Mouse (Mus musculus): ENCODE results near the gene B4galt5. TPM values are rescaled to one million over a fixed set of nuclear protein-coding genes. Genes with fewer than 3 reads are reported as not detected.
A peak's percentile ranks its signal among the peaks of the same experiment; 100 is the strongest.

Gene B4galt5
- polyA plus RNA-seq, 1 experiment from 2014 or later = 8.1 TPM

- H3K9me3 ChIP-seq (replicated peaks; ENCODE audit: control insufficient read depth, low read length) = peaks cover 5% of the 10 kb centered on the region; the same call in 1 of the 2 replicates
- H3K4me1 ChIP-seq (ENCODE audit: control insufficient read depth, insufficient read depth, low read length) = peaks cover 4% of the 10 kb centered on the region; the same call in 1 of the 2 replicates
- H3K27ac ChIP-seq (ENCODE audit: low read length) = peak overlapping the region; percentile 23; the same call in 1 of the 2 replicates
- H3K27me3 ChIP-seq (ENCODE audit: control insufficient read depth, insufficient read depth, low read length) = no peaks in the 10 kb centered on the region
- peak overlapping the region; percentile 44 for H3K4me2 ChIP-seq (ENCODE audit: low read depth, low read length)
- WGBS = 51% methylated on average over 20 of the region's 20 CpGs
- H3K4me3 ChIP-seq (ENCODE audit: low read length) = peak overlapping the region; percentile 16
- peak; percentile 29; the same call in 1 of the 2 replicates for ATAC-seq (replicated peaks; ENCODE audit: extremely low read depth, insufficient read depth, low FRiP score)
- H3K36me3 ChIP-seq (ENCODE audit: control insufficient read depth, insufficient read depth) = no peaks in the 10 kb centered on the region
- no peak overlapping the region for H3K9ac ChIP-seq (ENCODE audit: low read length)
Observed at GRCm38 (mm10) chr2:167367777-167368281, 18.8 kb upstream of the B4galt5 start.

DNA sequence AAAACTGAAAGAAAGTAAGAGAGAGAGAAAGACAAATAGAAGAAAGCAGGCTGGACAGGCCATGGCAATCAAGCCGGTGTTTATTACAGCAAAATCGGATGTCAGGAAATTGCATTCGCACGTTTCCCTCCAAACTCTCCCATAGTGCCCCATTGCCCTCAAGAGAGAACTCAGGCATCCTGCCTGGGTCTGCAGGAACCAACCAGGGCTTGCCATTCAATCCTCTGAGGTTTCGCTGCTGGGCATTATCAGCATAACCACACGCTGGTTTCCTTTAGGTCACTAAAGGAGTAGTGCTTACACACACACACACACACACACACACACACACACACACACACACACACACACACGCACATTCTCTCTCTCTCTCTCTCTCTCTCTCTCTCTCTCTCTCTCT lies 18.3 kb upstream of the B4galt5 start:
- H3K4me2 ChIP-seq (ENCODE audit: low read depth, low read length) = 0 out of 2 replicates have a peak overlapping the region, but pooled peaks have one; percentile 44
- H3K27ac ChIP-seq (ENCODE audit: low read length) = no peak overlapping the region
- no peak overlapping the region for H3K9ac ChIP-seq (ENCODE audit: low read length)
- no peak for ATAC-seq (replicated peaks; ENCODE audit: extremely low read depth, insufficient read depth, low FRiP score)
- peaks cover 5% of the 10 kb centered on the region; the same call in 1 of the 2 replicates for H3K9me3 ChIP-seq (replicated peaks; ENCODE audit: control insufficient read depth, low read length)
- no peak overlapping the region for H3K4me3 ChIP-seq (ENCODE audit: low read length)
- H3K4me1 ChIP-seq (ENCODE audit: control insufficient read depth, insufficient read depth, low read length) = 0 out of 2 replicates have a peak, but pooled peaks cover 2% of the 10 kb centered on the region
- no peaks in the 10 kb centered on the region for H3K36me3 ChIP-seq (ENCODE audit: control insufficient read depth, insufficient read depth)
- no peaks in the 10 kb centered on the region for H3K27me3 ChIP-seq (ENCODE audit: control insufficient read depth, insufficient read depth, low read length)
- 38% methylated on average over 7 of the region's 7 CpGs for WGBS

DNA sequence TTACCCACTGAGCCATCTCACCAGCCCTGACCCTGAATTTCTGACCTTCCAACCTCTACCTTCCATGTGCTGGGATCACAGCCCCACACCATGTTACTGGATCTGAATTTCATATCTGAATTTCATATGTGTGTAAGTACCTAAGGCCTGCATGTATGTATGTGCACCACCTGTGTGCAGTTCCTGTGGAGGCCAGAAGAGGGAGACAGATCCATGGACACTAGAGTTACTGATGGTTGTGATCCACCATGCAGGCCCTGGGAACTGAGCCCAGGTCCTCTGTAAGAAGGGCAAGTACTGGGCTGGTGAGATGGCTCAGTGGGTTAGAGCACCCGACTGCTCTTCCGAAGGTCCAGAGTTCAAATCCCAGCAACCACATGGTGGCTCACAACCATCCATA lies 16.1 kb upstream of the B4galt5 start:
- WGBS = 97% methylated on average over 2 of the region's 2 CpGs
- H3K4me3 ChIP-seq (ENCODE audit: low read length) = no peak overlapping the region
- no peak overlapping the region for H3K9ac ChIP-seq (ENCODE audit: low read length)
- H3K4me2 ChIP-seq (ENCODE audit: low read depth, low read length) = no peak overlapping the region
- H3K27me3 ChIP-seq (ENCODE audit: control insufficient read depth, insufficient read depth, low read length) = no peaks in the 10 kb centered on the region
- no peak overlapping the region for H3K27ac ChIP-seq (ENCODE audit: low read length)
- no peak for ATAC-seq (replicated peaks; ENCODE audit: extremely low read depth, insufficient read depth, low FRiP score)
- 0 out of 2 replicates have a peak, but pooled peaks cover 2% of the 10 kb centered on the region for H3K4me1 ChIP-seq (ENCODE audit: control insufficient read depth, insufficient read depth, low read length)
- H3K9me3 ChIP-seq (replicated peaks; ENCODE audit: control insufficient read depth, low read length) = peaks cover 5% of the 10 kb centered on the region; the same call in 1 of the 2 replicates
- no peaks in the 10 kb centered on the region for H3K36me3 ChIP-seq (ENCODE audit: control insufficient read depth, insufficient read depth)

DNA sequence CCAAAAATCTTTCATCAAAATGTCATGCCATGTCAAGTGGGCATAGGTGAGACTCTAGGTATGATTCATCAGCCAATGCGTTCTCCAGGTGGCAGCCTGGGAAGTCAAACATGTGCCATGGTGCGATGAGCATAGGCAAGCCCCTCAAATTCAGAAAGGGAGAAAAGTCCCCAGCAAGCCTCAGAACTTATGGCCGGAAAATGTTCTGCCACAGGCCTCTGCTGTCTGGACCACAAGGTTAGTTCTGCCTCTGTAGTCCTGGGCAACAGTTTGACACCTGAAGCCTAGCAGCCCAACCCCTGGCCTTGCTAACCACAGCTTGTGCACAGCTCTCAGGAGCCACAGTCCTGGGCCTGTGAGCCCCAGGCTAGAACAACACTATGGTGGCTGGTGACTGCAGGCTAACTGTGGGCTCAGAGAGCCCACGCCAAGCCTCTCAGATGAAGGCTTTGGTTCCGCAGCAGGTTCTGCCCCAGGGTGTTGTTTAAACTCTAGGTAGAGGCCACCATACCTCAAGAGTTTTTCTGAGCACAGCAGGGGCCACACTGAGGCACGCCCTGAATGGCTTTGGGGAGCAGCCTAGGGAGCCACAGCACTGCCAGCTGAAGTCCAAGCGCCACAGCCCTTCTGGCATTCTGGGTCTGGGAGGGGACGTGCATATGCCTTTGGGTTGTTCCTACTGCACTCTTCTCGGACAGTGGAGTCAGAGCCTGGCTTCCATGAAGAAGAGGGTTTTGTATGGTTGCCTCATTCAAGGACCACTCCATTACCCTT lies 14.5 kb upstream of the B4galt5 start:
- Histone ChIP-seq H3K36me3 (ENCODE audit: control insufficient read depth, insufficient read depth) (no peaks in the 10 kb centered on the region), H3K27me3 (ENCODE audit: control insufficient read depth, insufficient read depth, low read length) (no peaks in the 10 kb centered on the region), H3K4me1 (ENCODE audit: control insufficient read depth, insufficient read depth, low read length) (peaks cover 3% of the 10 kb centered on the region; the same call in 1 of the 2 replicates), H3K4me2 (ENCODE audit: low read depth, low read length) (no peak overlapping the region), H3K4me3 (ENCODE audit: low read length) (no peak overlapping the region), H3K9ac (ENCODE audit: low read length) (no peak overlapping the region), H3K27ac (ENCODE audit: low read length) (no peak overlapping the region), H3K9me3 (replicated peaks; ENCODE audit: control insufficient read depth, low read length) (peaks cover 5% of the 10 kb centered on the region; the same call in 1 of the 2 replicates)
- no peak for ATAC-seq (replicated peaks; ENCODE audit: extremely low read depth, insufficient read depth, low FRiP score)
- WGBS = 74% methylated on average over 9 of the region's 9 CpGs

DNA sequence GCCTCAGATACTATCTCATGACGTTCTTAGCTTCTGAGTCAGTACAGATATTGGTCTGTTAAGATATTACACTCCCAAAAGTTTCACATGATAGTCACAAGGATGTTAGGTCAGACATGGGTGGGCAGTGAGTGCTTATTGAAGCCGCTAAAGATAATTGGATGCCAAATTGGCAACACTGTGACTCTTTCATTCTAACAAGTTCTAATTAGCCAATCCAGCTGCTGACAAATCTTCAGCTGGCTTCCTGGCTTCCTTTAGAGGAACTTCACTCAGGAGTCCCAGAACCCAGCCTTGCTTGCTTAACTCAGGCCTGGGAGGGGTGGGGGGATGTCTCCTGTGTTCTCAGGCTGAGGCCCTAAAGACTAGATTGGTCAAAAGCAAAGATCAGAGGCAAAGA lies 9.5 kb upstream of the B4galt5 start:
- H3K27ac ChIP-seq (ENCODE audit: low read length) = no peak overlapping the region
- H3K36me3 ChIP-seq (ENCODE audit: control insufficient read depth, insufficient read depth) = no peaks in the 10 kb centered on the region
- ATAC-seq (replicated peaks; ENCODE audit: extremely low read depth, insufficient read depth, low FRiP score) = peak; percentile 23; the same call in 1 of the 2 replicates
- H3K9ac ChIP-seq (ENCODE audit: low read length) = no peak overlapping the region
- H3K9me3 ChIP-seq (replicated peaks; ENCODE audit: control insufficient read depth, low read length) = no peaks in the 10 kb centered on the region
- H3K4me2 ChIP-seq (ENCODE audit: low read depth, low read length) = no peak overlapping the region
- 47% methylated on average over 2 of the region's 2 CpGs for WGBS
- H3K27me3 ChIP-seq (ENCODE audit: control insufficient read depth, insufficient read depth, low read length) = no peaks in the 10 kb centered on the region
- H3K4me3 ChIP-seq (ENCODE audit: low read length) = no peak overlapping the region
- H3K4me1 ChIP-seq (ENCODE audit: control insufficient read depth, insufficient read depth, low read length) = peaks cover 2% of the 10 kb centered on the region; the same call in 1 of the 2 replicates

DNA sequence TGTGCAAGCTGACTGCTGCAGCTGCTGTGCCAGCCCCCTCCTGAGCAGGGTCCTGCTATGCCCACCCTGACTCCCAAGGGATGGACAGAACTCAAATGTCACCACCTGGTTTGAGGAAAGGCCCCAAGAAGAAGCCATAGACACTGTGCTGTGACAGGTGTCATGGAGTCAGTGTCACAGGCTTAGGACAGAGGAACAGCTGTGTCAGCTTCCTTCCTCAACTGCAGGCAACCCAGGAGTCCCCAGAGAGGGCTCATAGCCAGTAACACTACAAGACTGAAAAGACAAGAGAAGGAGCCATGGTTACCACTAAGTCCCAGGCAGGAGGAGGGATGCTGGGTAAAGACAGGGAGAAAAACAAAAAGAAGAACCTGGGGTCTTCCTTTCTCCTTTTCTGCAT lies 7.9 kb upstream of the B4galt5 start:
- Histone ChIP-seq H3K4me2 (ENCODE audit: low read depth, low read length) (no peak overlapping the region), H3K36me3 (ENCODE audit: control insufficient read depth, insufficient read depth) (no peaks in the 10 kb centered on the region), H3K9ac (ENCODE audit: low read length) (no peak overlapping the region), H3K27ac (ENCODE audit: low read length) (no peak overlapping the region), H3K9me3 (replicated peaks; ENCODE audit: control insufficient read depth, low read length) (no peaks in the 10 kb centered on the region), H3K27me3 (ENCODE audit: control insufficient read depth, insufficient read depth, low read length) (no peaks in the 10 kb centered on the region), H3K4me1 (ENCODE audit: control insufficient read depth, insufficient read depth, low read length) (peaks cover 2% of the 10 kb centered on the region; the same call in 1 of the 2 replicates), H3K4me3 (ENCODE audit: low read length) (no peak overlapping the region)
- no peak for ATAC-seq (replicated peaks; ENCODE audit: extremely low read depth, insufficient read depth, low FRiP score)

DNA sequence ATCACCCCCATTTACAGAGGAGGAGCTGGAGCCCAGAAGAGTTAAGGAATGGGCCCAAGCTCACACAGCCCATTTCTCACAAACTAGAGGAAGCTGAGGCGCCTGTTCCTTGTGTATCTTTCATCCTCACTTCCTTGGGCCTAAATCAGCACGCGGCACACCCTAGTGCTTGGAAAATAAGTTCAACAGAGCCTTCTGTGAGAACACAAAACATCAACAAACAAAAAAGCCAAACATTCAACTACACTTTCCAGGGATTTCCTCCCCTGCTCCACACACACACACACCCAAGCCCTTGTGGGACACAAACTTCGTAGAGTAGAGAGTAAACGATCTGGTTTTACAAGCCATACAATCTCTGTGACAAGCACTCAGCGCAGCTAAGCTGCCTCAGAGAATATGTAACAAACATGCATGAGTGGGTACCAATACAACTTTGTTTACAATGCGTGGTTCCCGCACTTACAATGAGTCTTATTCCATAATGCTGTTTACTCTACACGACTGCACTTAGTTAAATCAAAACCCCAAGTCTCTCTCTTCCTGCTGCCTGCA lies 5.7 kb upstream of the B4galt5 start:
- WGBS = 71% methylated on average over 9 of the region's 9 CpGs
- no peak for ATAC-seq (replicated peaks; ENCODE audit: extremely low read depth, insufficient read depth, low FRiP score)
- Histone ChIP-seq H3K27ac (ENCODE audit: low read length) (no peak overlapping the region), H3K4me3 (ENCODE audit: low read length) (no peak overlapping the region), H3K9me3 (replicated peaks; ENCODE audit: control insufficient read depth, low read length) (no peaks in the 10 kb centered on the region), H3K27me3 (ENCODE audit: control insufficient read depth, insufficient read depth, low read length) (no peaks in the 10 kb centered on the region), H3K4me2 (ENCODE audit: low read depth, low read length) (no peak overlapping the region), H3K4me1 (ENCODE audit: control insufficient read depth, insufficient read depth, low read length) (peaks cover 3% of the 10 kb centered on the region; the same call in 1 of the 2 replicates), H3K9ac (ENCODE audit: low read length) (no peak overlapping the region), H3K36me3 (ENCODE audit: control insufficient read depth, insufficient read depth) (no peaks in the 10 kb centered on the region)

GRCm38 (mm10) chr2:167354046-167354445 lies 5.1 kb upstream of the B4galt5 start:
- ATAC-seq (replicated peaks; ENCODE audit: extremely low read depth, insufficient read depth, low FRiP score) = no peak
- Histone ChIP-seq H3K4me3 (ENCODE audit: low read length) (no peak overlapping the region), H3K27ac (ENCODE audit: low read length) (no peak overlapping the region), H3K4me1 (ENCODE audit: control insufficient read depth, insufficient read depth, low read length) (peaks cover 5% of the 10 kb centered on the region; the same call in 1 of the 2 replicates), H3K36me3 (ENCODE audit: control insufficient read depth, insufficient read depth) (no peaks in the 10 kb centered on the region), H3K9me3 (replicated peaks; ENCODE audit: control insufficient read depth, low read length) (no peaks in the 10 kb centered on the region), H3K27me3 (ENCODE audit: control insufficient read depth, insufficient read depth, low read length) (no peaks in the 10 kb centered on the region), H3K9ac (ENCODE audit: low read length) (no peak overlapping the region), H3K4me2 (ENCODE audit: low read depth, low read length) (no peak overlapping the region)
- 92% methylated on average over 8 of the region's 8 CpGs for WGBS

DNA sequence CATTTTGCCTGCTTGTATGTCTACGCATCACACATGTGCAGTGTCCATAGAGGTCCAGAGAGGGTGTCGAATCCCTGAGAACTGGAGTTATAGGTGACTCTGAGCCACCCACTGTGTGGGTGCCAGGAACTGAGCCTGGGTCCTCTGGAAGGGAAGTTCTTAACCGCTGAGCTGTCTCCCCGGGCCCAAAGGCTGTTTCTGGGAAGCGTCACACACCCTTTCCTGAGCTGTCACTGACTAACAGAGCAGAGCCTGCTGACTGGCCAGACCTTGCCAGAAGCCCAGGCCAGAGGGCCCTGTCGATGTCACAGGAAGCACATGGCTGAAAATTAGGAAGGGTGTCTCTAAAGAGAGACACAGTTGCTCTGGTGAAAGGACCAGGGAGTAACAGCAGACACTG lies 3.5 kb upstream of the B4galt5 start:
- H3K27ac ChIP-seq (ENCODE audit: low read length) = no peak overlapping the region
- no peak overlapping the region for H3K4me2 ChIP-seq (ENCODE audit: low read depth, low read length)
- H3K27me3 ChIP-seq (ENCODE audit: control insufficient read depth, insufficient read depth, low read length) = no peaks in the 10 kb centered on the region
- H3K9me3 ChIP-seq (replicated peaks; ENCODE audit: control insufficient read depth, low read length) = no peaks in the 10 kb centered on the region
- ATAC-seq (replicated peaks; ENCODE audit: extremely low read depth, insufficient read depth, low FRiP score) = no peak
- H3K4me1 ChIP-seq (ENCODE audit: control insufficient read depth, insufficient read depth, low read length) = peaks cover 10% of the 10 kb centered on the region
- H3K36me3 ChIP-seq (ENCODE audit: control insufficient read depth, insufficient read depth) = no peaks in the 10 kb centered on the region
- no peak overlapping the region for H3K9ac ChIP-seq (ENCODE audit: low read length)
- 54% methylated on average over 6 of the region's 6 CpGs for WGBS
- H3K4me3 ChIP-seq (ENCODE audit: low read length) = no peak overlapping the region
